Mouse (Mus musculus): Measurements from ENCODE around the gene Slc22a2.

- no peak for TF ChIP-seq POLR2A (IDR thresholded peaks at IDR 0.05; ENCODE audit: borderline replicate concordance, low read depth, low read length)
- no peak for TF ChIP-seq CTCF (IDR thresholded peaks at IDR 0.05; ENCODE audit: low read depth, low read length)
Measured at GRCm38 (mm10) chr17:12606634-12607033, 22.7 kb downstream of the Slc22a2 start.

Data from bone marrow macrophage, adult 2 months (primary cell).